Mouse (Mus musculus): ENCODE results near the gene Mdm2. TPM values are rescaled to one million over a fixed set of nuclear protein-coding genes. Genes with fewer than 3 reads are reported as not detected.

Mdm2 gene
- total and polyA plus RNA-seq, 3 experiments = 79.8 to 136 (median 112) TPM

DNA sequence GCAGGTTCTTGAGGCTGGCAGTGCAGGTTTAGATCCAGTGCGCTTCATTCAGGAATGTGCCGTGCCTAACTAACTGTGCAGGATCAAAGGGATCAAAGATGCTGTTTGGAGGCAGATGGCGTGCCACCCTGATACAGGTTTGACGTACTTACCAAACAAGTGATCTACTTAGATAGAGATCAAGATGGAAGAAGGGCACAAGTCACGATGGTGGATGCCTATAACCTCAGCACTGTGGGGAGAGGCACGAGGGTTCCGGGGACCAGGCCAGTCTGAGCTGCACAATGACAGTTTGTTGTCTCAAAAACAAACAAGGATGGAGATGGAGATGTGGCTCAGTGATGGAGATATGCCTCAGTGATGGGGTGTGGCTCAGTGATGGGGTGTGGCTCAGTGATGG lies 59.8 kb downstream of the Mdm2 start:
- no peaks in the 10 kb centered on the region for H3K79me2 ChIP-seq (replicated peaks; ENCODE audit: control insufficient read depth, extremely low read depth, insufficient read depth, poor library complexity, severe bottlenecking)
- H3K9ac ChIP-seq (ENCODE audit: insufficient read depth, low read depth) = no peak overlapping the region
- in situ Hi-C loops (cut with MboI; ENCODE audit: low pct_ligation_motif_present, low pct_unique_long_range_greater_than_20kb, low sequenced_read_pairs) = no loop called here
- H3K27me3 ChIP-seq (replicated peaks) = no peaks in the 10 kb centered on the region
- H3K4me3 ChIP-seq (replicated peaks in 1 of 3; ENCODE audit: low read depth in 2 of 3, low read length in 2 of 3, poor library complexity in 1 of 3) = no peak overlapping the region
- no peak for DNase-seq (ENCODE audit: extremely low read depth)
- no peaks in the 10 kb centered on the region for H3K9me3 ChIP-seq (replicated peaks; ENCODE audit: low read length)
- TF ChIP-seq ZKSCAN1 (IDR thresholded peaks at IDR 0.05; ENCODE audit: borderline replicate concordance, low read depth, low read length) (no peak), GABPA (IDR thresholded peaks at IDR 0.05; ENCODE audit: insufficient replicate concordance, low read depth, low read length) (no peak), POLR2AphosphoS2 (IDR thresholded peaks at IDR 0.05; ENCODE audit: low read depth, low read length) (no peak)
- dilution Hi-C loops (cut with MboI; ENCODE audit: extremely low pct_ligation_motif_present, extremely low pct_unique_long_range_greater_than_20kb, low sequenced_read_pairs) = no loop called here
- H3K4me2 ChIP-seq (ENCODE audit: insufficient read depth, low read depth, poor library complexity, severe bottlenecking) = no peak overlapping the region
- H3K4me1 ChIP-seq (ENCODE audit: control insufficient read depth in 1 of 2, insufficient read depth in 2 of 2) = peaks cover 3 to 27% of the 10 kb centered on the region in 2 experiments; a peak in 3 of 4 replicates
- no peaks in the 10 kb centered on the region for H3K36me3 ChIP-seq (replicated peaks in 1 of 2; ENCODE audit: control insufficient read depth in 1 of 2, insufficient read depth in 1 of 2, low read length in 1 of 2)
- no peak overlapping the region for H3K27ac ChIP-seq (ENCODE audit: insufficient read depth, low read depth)

GRCm38 (mm10) chr10:117650042-117650655 lies 60.4 kb downstream of the Mdm2 start:
- DNase-seq (ENCODE audit: extremely low read depth) = no peak
- TF ChIP-seq TCF12 (IDR thresholded peaks at IDR 0.05; ENCODE audit: low read depth, low read length) = no peak
- TF ChIP-seq JUND (conservative IDR thresholded peaks at IDR 0.05; ENCODE audit: low read depth, low read length) = no peak
- no peak for TF ChIP-seq USF2 (conservative IDR thresholded peaks at IDR 0.05; ENCODE audit: low read depth, low read length)
- TF ChIP-seq BHLHE40 (IDR thresholded peaks at IDR 0.05; ENCODE audit: low read depth, low read length) = no peak
- TF ChIP-seq ZNF384 (IDR thresholded peaks at IDR 0.05; ENCODE audit: low read depth, low read length) = no peak
- no peak for TF ChIP-seq MYC (IDR thresholded peaks at IDR 0.05; ENCODE audit: low read depth, low read length)
- no peak for TF ChIP-seq HCFC1 (IDR thresholded peaks at IDR 0.05; ENCODE audit: low read depth, low read length)
- TF ChIP-seq JUN (IDR thresholded peaks at IDR 0.05; ENCODE audit: insufficient read depth, low read depth, low read length) = no peak
- no peak for TF ChIP-seq POLR2A (IDR thresholded peaks at IDR 0.05; ENCODE audit: low read depth, low read length)
- TF ChIP-seq CHD1 (IDR thresholded peaks at IDR 0.05; ENCODE audit: low read depth, low read length) = no peak
- no peak for TF ChIP-seq MAX (IDR thresholded peaks at IDR 0.05; ENCODE audit: low read length)
- no peak for TF ChIP-seq NELFE (IDR thresholded peaks at IDR 0.05; ENCODE audit: low read depth, low read length)
- no peak for TF ChIP-seq SIN3A (IDR thresholded peaks at IDR 0.05; ENCODE audit: low read length)
- TF ChIP-seq ZC3H11A (IDR thresholded peaks at IDR 0.05; ENCODE audit: low read depth, low read length) = no peak
- no peak overlapping the region for H3K27ac ChIP-seq (ENCODE audit: insufficient read depth, low read depth)
- H3K79me2 ChIP-seq (replicated peaks; ENCODE audit: control insufficient read depth, extremely low read depth, insufficient read depth, poor library complexity, severe bottlenecking) = no peaks in the 10 kb centered on the region
- no peaks in the 10 kb centered on the region for H3K36me3 ChIP-seq (replicated peaks in 1 of 2; ENCODE audit: control insufficient read depth in 1 of 2, insufficient read depth in 1 of 2, low read length in 1 of 2)
- H3K27me3 ChIP-seq (replicated peaks) = no peaks in the 10 kb centered on the region
- no peak overlapping the region for H3K4me3 ChIP-seq (replicated peaks in 1 of 3; ENCODE audit: low read depth in 2 of 3, low read length in 2 of 3, poor library complexity in 1 of 3)
- H3K4me1 ChIP-seq (ENCODE audit: control insufficient read depth in 1 of 2, insufficient read depth in 2 of 2) = peaks cover 3 to 27% of the 10 kb centered on the region in 2 experiments; a peak in 3 of 4 replicates
- H3K9me3 ChIP-seq (replicated peaks; ENCODE audit: low read length) = no peaks in the 10 kb centered on the region
- dilution Hi-C loops (cut with MboI; ENCODE audit: extremely low pct_ligation_motif_present, extremely low pct_unique_long_range_greater_than_20kb, low sequenced_read_pairs) = no loop called here
- in situ Hi-C loops (cut with MboI; ENCODE audit: low pct_ligation_motif_present, low pct_unique_long_range_greater_than_20kb, low sequenced_read_pairs) = no loop called here
- H3K4me2 ChIP-seq (ENCODE audit: insufficient read depth, low read depth, poor library complexity, severe bottlenecking) = no peak overlapping the region
- no peak overlapping the region for H3K9ac ChIP-seq (ENCODE audit: insufficient read depth, low read depth)
